Mouse (Mus musculus) telencephalon, adult 2 months (tissue): Measurements from ENCODE around the gene Ext2.

Experiments
- DNase-seq: peaks from one replicate; pipeline ENCODE4 v3.0.0-alpha.2; 2011; ENCODE audit warnings: low read depth, low spot score

The Ext2 gene

GRCm38 (mm10) chr2:93806487-93807201 is 15.7 kb downstream of the Ext2 start:
- no peak for DNase-seq

- no peak for DNase-seq
Measured at GRCm38 (mm10) chr2:93805523-93805922, 16.8 kb downstream of the Ext2 start.

- DNase-seq: no peak
Measured at GRCm38 (mm10) chr2:93805066-93805465, 17.3 kb downstream of the Ext2 start.

- DNase-seq: no peak
Measured at GRCm38 (mm10) chr2:93802947-93803346, 19.4 kb downstream of the Ext2 start.

- no peak for DNase-seq
Measured at GRCm38 (mm10) chr2:93801097-93801496, 21.3 kb downstream of the Ext2 start.

- no peak for DNase-seq
Measured at GRCm38 (mm10) chr2:93797162-93797795, 25.1 kb downstream of the Ext2 start.

- DNase-seq: no peak
Measured at GRCm38 (mm10) chr2:93794375-93794774, 28.0 kb downstream of the Ext2 start.

GRCm38 (mm10) chr2:93791516-93792499 is 30.6 kb downstream of the Ext2 start:
- no peak for DNase-seq

GRCm38 (mm10) chr2:93790798-93791345 is 31.5 kb downstream of the Ext2 start:
- DNase-seq: no peak

- DNase-seq: no peak
Measured at GRCm38 (mm10) chr2:93788557-93788956, 33.8 kb downstream of the Ext2 start.

GRCm38 (mm10) chr2:93786175-93786574 is 36.2 kb downstream of the Ext2 start:
- peak; percentile 88 for DNase-seq

- DNase-seq: no peak
Measured at GRCm38 (mm10) chr2:93785432-93785798, 37.0 kb downstream of the Ext2 start.

GRCm38 (mm10) chr2:93784721-93785431 is 37.5 kb downstream of the Ext2 start:
- no peak for DNase-seq

- no peak for DNase-seq
Measured at GRCm38 (mm10) chr2:93783926-93784539, 38.3 kb downstream of the Ext2 start.

GRCm38 (mm10) chr2:93782682-93783081 is 39.7 kb downstream of the Ext2 start:
- DNase-seq: no peak

- no peak for DNase-seq
Measured at GRCm38 (mm10) chr2:93782156-93782555, 40.2 kb downstream of the Ext2 start.

- DNase-seq: no peak
Measured at GRCm38 (mm10) chr2:93780528-93780927, 41.8 kb downstream of the Ext2 start.

GRCm38 (mm10) chr2:93779897-93780208 is 42.5 kb downstream of the Ext2 start:
- no peak for DNase-seq

- DNase-seq: no peak
Measured at GRCm38 (mm10) chr2:93779081-93779896, 43.1 kb downstream of the Ext2 start.

GRCm38 (mm10) chr2:93778616-93779015 is 43.8 kb downstream of the Ext2 start:
- DNase-seq: no peak
